Mouse (Mus musculus): ENCODE results near the gene Gm4131.

GRCm38 (mm10) chr14:62497391-62497790 lies 69.3 kb downstream of the Gm4131 start:
- TF ChIP-seq POLR2A (IDR thresholded peaks at IDR 0.05; ENCODE audit: extremely low read depth, insufficient read depth, low read length) = no peak
- no peak for TF ChIP-seq CTCF (IDR thresholded peaks at IDR 0.05; ENCODE audit: low read depth, low read length)
